Mouse (Mus musculus) liver, postnatal 0 days (tissue): ENCODE data around the gene Iqcd. TPM values are rescaled to one million over a fixed set of nuclear protein-coding genes. Genes with fewer than 3 reads are reported as not detected.

Source experiments
- ATAC-seq: fragments of 200-750 bp; cut with Nextera tagmentation; 2 replicates; pipeline ENCODE4 v1.8.0; 2017; ENCODE audit warnings: mild to moderate bottlenecking, moderate library complexity
- DNase-seq: peaks from one replicate; pipeline ENCODE4 v3.0.0-alpha.2; 2016
- H3K27ac ChIP-seq: fragments of 300-500 bp; sonication (generic); 2 replicates; pipeline ENCODE4 v1.5.1; 2014; ENCODE audit warnings: antibody characterized with exemption, moderate library complexity, mild to moderate bottlenecking, low read depth
- H3K27me3 ChIP-seq: fragments of 300-500 bp; sonication (generic); 2 replicates; pipeline ENCODE4 v1.6.1; 2014; ENCODE audit warnings: low read length, control low read depth, mixed read lengths; ENCODE audit not compliant: insufficient read depth
- H3K36me3 ChIP-seq: fragments of 300-500 bp; sonication (generic); replicated peaks from 2 replicates; pipeline ENCODE4 v1.6.1; 2014; ENCODE audit warnings: mild to moderate bottlenecking, control low read depth, low read length, moderate library complexity, mixed read lengths; ENCODE audit not compliant: insufficient read depth
- H3K4me1 ChIP-seq: fragments of 300-500 bp; sonication (generic); 2 replicates; pipeline ENCODE4 v1.6.1; 2014; ENCODE audit warnings: antibody characterized with exemption, mild to moderate bottlenecking, control low read depth; ENCODE audit not compliant: insufficient read depth
- H3K4me2 ChIP-seq: fragments of 300-500 bp; sonication (generic); 2 replicates; pipeline ENCODE4 v1.6.1; 2014; ENCODE audit warnings: low read depth, mild to moderate bottlenecking, low read length, moderate library complexity, mixed read lengths
- H3K4me3 ChIP-seq: fragments of 300-500 bp; sonication (generic); 2 replicates; pipeline ENCODE4 v1.5.1; 2014; ENCODE audit warnings: low read depth, low read length
- H3K9ac ChIP-seq: fragments of 300-500 bp; sonication (generic); replicated peaks from 2 replicates; pipeline ENCODE4 v1.6.1; 2014; ENCODE audit warnings: mild to moderate bottlenecking, moderate library complexity
- H3K9me3 ChIP-seq: fragments of 300-500 bp; sonication (generic); 2 replicates; pipeline ENCODE4 v1.6.1; 2016; ENCODE audit warnings: mild to moderate bottlenecking, control low read depth, low read length, mixed read lengths
- CTCF ChIP-seq: sonication (generic); IDR thresholded peaks from 2 replicates; pipeline ENCODE4 v1.5.1; 2016; ENCODE audit warnings: antibody characterized with exemption, low read depth
- EP300 ChIP-seq: IDR thresholded peaks from 2 replicates; pipeline ENCODE4 v1.6.1; 2016; ENCODE audit warnings: antibody characterized with exemption, low read depth, mild to moderate bottlenecking
- WGBS: fragments of 180-500 bp; shearing (Covaris S2); extraction: QIAGEN DNeasy Blood & Tissue Kit; methylation state at CpG from one replicate; pipeline ENCODE4 v1.1.7; 2014; ENCODE audit not compliant: insufficient replicate concordance; 5-methylcytosine and 5-hydroxymethylcytosine counted together
- polyA plus RNA-seq: library from polyadenylated mRNA; unstranded; fragments of >200 nt; fragmentation: Nextera tagmentation; extraction: Ambion mirVana; gene quantifications from 2 replicates; pipeline ENCODE4 v1.2.1, GENCODE M21; 2015

The Iqcd gene
- polyA plus RNA-seq, 1 experiment from 2014 or later, result 0.75 TPM

GRCm38 (mm10) chr5:120635633-120636032 is 46.8 kb downstream of the Iqcd start:
- no peak overlapping the region for H3K4me2 ChIP-seq
- no peak overlapping the region for H3K9ac ChIP-seq
- no peak for ATAC-seq
- H3K4me3 ChIP-seq, result no peak overlapping the region
- 0 out of 2 replicates have a peak, but pooled peaks cover 5% of the 10 kb centered on the region for H3K27me3 ChIP-seq
- TF ChIP-seq EP300, result no peak
- TF ChIP-seq CTCF, result no peak
- peaks cover 3% of the 10 kb centered on the region; the same call in 1 of the 2 replicates for H3K9me3 ChIP-seq
- 76% methylated on average over 5 of the region's 5 CpGs for WGBS
- no peak for DNase-seq
- H3K27ac ChIP-seq, result no peak overlapping the region
- H3K36me3 ChIP-seq, result no peaks in the 10 kb centered on the region
- H3K4me1 ChIP-seq, result no peaks in the 10 kb centered on the region

GRCm38 (mm10) chr5:120640094-120640493 is 51.3 kb downstream of the Iqcd start:
- Histone ChIP-seq H3K4me2 (no peak overlapping the region), H3K27ac (no peak overlapping the region), H3K9me3 (no peaks in the 10 kb centered on the region), H3K9ac (no peak overlapping the region), H3K4me3 (no peak overlapping the region), H3K36me3 (no peaks in the 10 kb centered on the region), H3K4me1 (peaks cover 7% of the 10 kb centered on the region; the same call in 1 of the 2 replicates), H3K27me3 (0 out of 2 replicates have a peak, but pooled peaks cover 2% of the 10 kb centered on the region)
- ATAC-seq (no peak), DNase-seq (no peak)
- WGBS, result 83% methylated on average over 7 of the region's 7 CpGs
- TF ChIP-seq EP300 (no peak), CTCF (no peak)

GRCm38 (mm10) chr5:120643365-120644085 is 54.7 kb downstream of the Iqcd start:
- Histone ChIP-seq H3K36me3 (no peaks in the 10 kb centered on the region), H3K9ac (no peak overlapping the region), H3K4me1 (peaks cover 13% of the 10 kb centered on the region), H3K4me2 (no peak overlapping the region), H3K9me3 (no peaks in the 10 kb centered on the region), H3K4me3 (no peak overlapping the region), H3K27ac (no peak overlapping the region), H3K27me3 (peaks cover 9% of the 10 kb centered on the region; the same call in 1 of the 2 replicates)
- ATAC-seq, result no peak
- WGBS, result 29% methylated on average over 14 of the region's 14 CpGs
- TF ChIP-seq CTCF (no peak), EP300 (no peak)
- DNase-seq, result peak; percentile 42

GRCm38 (mm10) chr5:120644227-120644626 is 55.4 kb downstream of the Iqcd start:
- DNase-seq, result no peak
- Histone ChIP-seq H3K27me3 (peaks cover 15% of the 10 kb centered on the region), H3K4me1 (peaks cover 20% of the 10 kb centered on the region), H3K27ac (no peak overlapping the region), H3K9ac (no peak overlapping the region), H3K4me2 (no peak overlapping the region), H3K9me3 (no peaks in the 10 kb centered on the region), H3K4me3 (no peak overlapping the region), H3K36me3 (no peaks in the 10 kb centered on the region)
- 34% methylated on average over 3 of the region's 3 CpGs for WGBS
- TF ChIP-seq EP300 (no peak), CTCF (no peak)
- no peak for ATAC-seq

GRCm38 (mm10) chr5:120645851-120646250 is 57.0 kb downstream of the Iqcd start:
- Histone ChIP-seq H3K4me1 (peaks cover 20% of the 10 kb centered on the region), H3K9me3 (no peaks in the 10 kb centered on the region), H3K36me3 (no peaks in the 10 kb centered on the region), H3K27ac (no peak overlapping the region), H3K9ac (no peak overlapping the region), H3K4me2 (no peak overlapping the region), H3K27me3 (peaks cover 27% of the 10 kb centered on the region), H3K4me3 (no peak overlapping the region)
- TF ChIP-seq CTCF (no peak), EP300 (no peak)
- 40% methylated on average over 6 of the region's 6 CpGs for WGBS
- DNase-seq, result no peak
- ATAC-seq, result no peak

GRCm38 (mm10) chr5:120647361-120647760 is 58.5 kb downstream of the Iqcd start:
- no peak overlapping the region for H3K9ac ChIP-seq
- WGBS, result 55% methylated on average over 4 of the region's 4 CpGs
- H3K27me3 ChIP-seq, result peaks cover 27% of the 10 kb centered on the region
- H3K9me3 ChIP-seq, result no peaks in the 10 kb centered on the region
- ATAC-seq (no peak), DNase-seq (no peak)
- no peaks in the 10 kb centered on the region for H3K36me3 ChIP-seq
- H3K4me3 ChIP-seq, result no peak overlapping the region
- H3K4me1 ChIP-seq, result peaks cover 20% of the 10 kb centered on the region
- TF ChIP-seq CTCF (no peak), EP300 (no peak)
- H3K27ac ChIP-seq, result no peak overlapping the region
- no peak overlapping the region for H3K4me2 ChIP-seq
